Mouse (Mus musculus) heart, postnatal 0 days (tissue): ENCODE measurements at regions not wholly inside any gene's neighbourhood (a gene's known extent, or its start where the extent isn't known, plus 50 kb on each side); places are given as distances from the start of the nearest gene placed in this dataset.

ENCODE experiments used
- ATAC-seq: fragments of 200-750 bp; cut with Nextera tagmentation; 2 replicates; pipeline ENCODE4 v1.8.0; 2017; ENCODE audit warnings: low read depth, moderate number of reproducible peaks, moderate library complexity; ENCODE audit not compliant: insufficient read depth
- DNase-seq: peaks from one replicate; pipeline ENCODE4 v3.0.0-alpha.2; 2016; ENCODE audit warnings: low spot score
- H3K27ac ChIP-seq: fragments of 300-500 bp; sonication (generic); 2 replicates; pipeline ENCODE4 v1.5.1; 2014; ENCODE audit warnings: low read depth, mild to moderate bottlenecking
- H3K27me3 ChIP-seq: fragments of 300-500 bp; sonication (generic); 2 replicates; pipeline ENCODE4 v1.6.1; 2014; ENCODE audit warnings: low read length, mixed read lengths; ENCODE audit not compliant: control insufficient read depth, insufficient read depth
- H3K36me3 ChIP-seq: fragments of 300-500 bp; sonication (generic); replicated peaks from 2 replicates; pipeline ENCODE4 v1.6.1; 2014; ENCODE audit warnings: low read length, mixed read lengths; ENCODE audit not compliant: control insufficient read depth, insufficient read depth
- H3K4me1 ChIP-seq: fragments of 300-500 bp; sonication (generic); 2 replicates; pipeline ENCODE4 v1.6.1; 2014; ENCODE audit warnings: antibody characterized with exemption; ENCODE audit not compliant: control insufficient read depth, insufficient read depth
- H3K4me2 ChIP-seq: fragments of 300-500 bp; sonication (generic); 2 replicates; pipeline ENCODE4 v1.6.1; 2014; ENCODE audit warnings: low read depth, mild to moderate bottlenecking, low read length, moderate library complexity
- H3K4me3 ChIP-seq: fragments of 300-500 bp; sonication (generic); 2 replicates; pipeline ENCODE4 v1.5.1; 2014; ENCODE audit warnings: low read depth, low read length
- H3K9ac ChIP-seq: fragments of 300-500 bp; sonication (generic); replicated peaks from 2 replicates; pipeline ENCODE4 v1.6.1; 2014; ENCODE audit warnings: low read depth, low read length, mixed read lengths
- H3K9me3 ChIP-seq: fragments of 300-500 bp; sonication (generic); replicated peaks from 2 replicates; pipeline ENCODE4 v1.6.1; 2016; ENCODE audit warnings: low read length; ENCODE audit not compliant: control insufficient read depth
- CTCF ChIP-seq: IDR thresholded peaks from 2 replicates; pipeline ENCODE4 v1.5.1; 2016; ENCODE audit warnings: antibody characterized with exemption, control low read depth, low read depth
- EP300 ChIP-seq: IDR thresholded peaks from 2 replicates; pipeline ENCODE4 v1.6.1; 2016; ENCODE audit warnings: antibody characterized with exemption, low read depth
- WGBS: fragments of 180-500 bp; shearing (Covaris S2); extraction: QIAGEN DNeasy Blood & Tissue Kit; methylation state at CpG from one replicate; pipeline ENCODE4 v1.1.7; 2014; 5-methylcytosine and 5-hydroxymethylcytosine counted together

DNA sequence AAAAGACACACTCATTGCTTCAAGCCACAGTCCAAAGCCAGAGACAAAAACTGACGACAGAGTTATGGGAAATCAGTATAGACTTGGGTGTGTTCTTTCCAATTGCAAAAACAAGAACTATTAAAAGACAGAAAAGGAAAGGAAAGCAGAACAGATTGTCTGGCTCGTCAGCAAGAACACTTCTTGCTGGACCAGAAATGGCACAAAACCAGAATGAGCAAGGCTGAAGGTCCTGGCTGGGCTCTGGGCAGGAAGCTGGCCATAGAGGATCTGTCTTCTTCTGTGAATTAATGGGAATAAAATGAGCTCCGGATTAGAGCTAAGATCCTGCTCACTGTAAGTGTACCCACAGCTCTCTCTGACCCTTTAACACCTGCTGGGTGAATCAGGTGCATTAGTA is 199.9 kb upstream of the Prkcq start:
- Histone ChIP-seq H3K9ac (no peak overlapping the region), H3K27ac (no peak overlapping the region), H3K9me3 (no peaks in the 10 kb centered on the region), H3K4me1 (no peaks in the 10 kb centered on the region), H3K27me3 (no peaks in the 10 kb centered on the region), H3K4me2 (no peak overlapping the region), H3K4me3 (no peak overlapping the region), H3K36me3 (no peaks in the 10 kb centered on the region)
- DNase-seq = no peak
- TF ChIP-seq CTCF (no peak), EP300 (no peak)
- 42% methylated on average over 3 of the region's 3 CpGs for WGBS
- no peak for ATAC-seq

DNA sequence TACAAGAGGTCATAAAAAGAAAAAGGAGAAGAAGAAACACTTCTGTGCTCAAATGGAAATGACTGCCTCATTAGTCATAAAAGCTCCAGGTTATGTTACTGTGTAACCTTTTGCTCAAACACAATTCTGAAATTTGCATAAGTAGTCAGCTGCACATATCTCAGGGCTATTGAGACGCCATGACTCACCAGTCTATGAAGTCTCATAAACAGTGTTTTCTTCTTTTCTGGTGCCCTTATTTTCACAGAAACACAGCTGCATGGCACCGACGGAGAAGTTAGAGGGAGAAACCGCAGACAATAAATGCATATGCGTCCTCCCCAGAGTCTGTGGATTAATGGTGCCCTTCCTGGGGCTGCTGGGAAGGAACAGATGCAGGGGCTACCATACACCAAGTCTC is 193.1 kb upstream of the Prkcq start:
- ATAC-seq (no peak), DNase-seq (no peak)
- 79% methylated on average over 5 of the region's 5 CpGs for WGBS
- Histone ChIP-seq H3K4me1 (no peaks in the 10 kb centered on the region), H3K4me3 (no peak overlapping the region), H3K36me3 (no peaks in the 10 kb centered on the region), H3K27me3 (no peaks in the 10 kb centered on the region), H3K27ac (no peak overlapping the region), H3K9me3 (no peaks in the 10 kb centered on the region), H3K4me2 (no peak overlapping the region), H3K9ac (no peak overlapping the region)
- TF ChIP-seq CTCF (no peak), EP300 (no peak)

DNA sequence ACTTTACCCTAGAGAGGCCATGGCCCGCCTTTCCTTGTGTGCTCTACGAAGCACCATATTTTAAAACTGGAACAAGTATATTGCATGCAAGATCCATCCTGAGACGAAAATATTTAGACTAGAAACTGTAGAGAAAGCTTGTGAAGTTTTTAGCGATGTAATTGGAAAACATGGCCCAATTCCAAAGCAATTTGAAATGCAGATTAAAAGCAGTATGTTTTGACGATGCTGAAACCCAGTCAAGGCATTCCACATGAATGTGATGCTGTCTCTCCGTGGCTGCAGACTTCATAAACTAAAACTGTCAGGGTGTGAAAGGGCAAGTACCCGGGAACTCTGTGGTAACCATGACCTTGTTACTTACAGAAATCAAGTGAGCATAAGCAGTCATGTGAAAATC is 185.8 kb upstream of the Prkcq start:
- H3K9ac ChIP-seq = no peak overlapping the region
- no peak overlapping the region for H3K27ac ChIP-seq
- H3K9me3 ChIP-seq = no peaks in the 10 kb centered on the region
- no peaks in the 10 kb centered on the region for H3K4me1 ChIP-seq
- WGBS = 65% methylated on average over 7 of the region's 7 CpGs
- H3K4me3 ChIP-seq = no peak overlapping the region
- DNase-seq (no peak), ATAC-seq (no peak)
- H3K4me2 ChIP-seq = no peak overlapping the region
- no peaks in the 10 kb centered on the region for H3K36me3 ChIP-seq
- no peak for TF ChIP-seq CTCF
- TF ChIP-seq EP300 = no peak
- no peaks in the 10 kb centered on the region for H3K27me3 ChIP-seq

DNA sequence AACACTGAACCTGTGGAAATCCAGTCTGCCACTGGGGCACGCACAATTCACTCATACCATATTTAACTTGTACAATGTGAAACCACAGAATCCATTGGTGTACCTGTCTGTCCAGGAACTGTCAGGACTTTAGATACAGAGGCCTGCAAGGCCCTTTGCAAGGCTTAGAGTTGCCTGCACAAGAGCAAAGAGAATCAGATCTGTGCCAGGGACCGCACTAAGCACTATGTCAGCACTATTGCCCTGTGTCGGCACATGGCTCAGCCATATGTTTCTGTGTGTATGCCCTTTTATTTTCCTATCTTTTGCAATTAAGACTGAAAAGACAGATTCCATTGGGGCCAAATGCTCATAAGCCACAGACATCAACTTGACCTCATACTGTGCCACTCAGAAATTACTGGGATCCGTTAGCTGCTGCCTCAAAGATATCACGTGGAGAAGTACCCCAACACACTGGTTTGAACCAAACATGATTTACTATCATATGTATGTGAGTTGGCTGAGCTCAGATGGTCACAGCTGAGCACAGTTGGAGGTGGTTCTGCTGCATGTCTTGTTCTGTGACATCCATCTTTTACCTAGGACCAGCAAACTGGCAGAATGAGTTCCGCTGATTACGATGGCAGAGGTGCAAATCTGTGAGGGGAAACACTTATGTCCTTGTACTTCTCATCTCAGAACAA is 181.7 kb upstream of the Prkcq start:
- DNase-seq (no peak), ATAC-seq (no peak)
- H3K4me2 ChIP-seq = no peak overlapping the region
- H3K36me3 ChIP-seq = no peaks in the 10 kb centered on the region
- no peak overlapping the region for H3K9ac ChIP-seq
- H3K4me1 ChIP-seq = no peaks in the 10 kb centered on the region
- 76% methylated on average over 7 of the region's 7 CpGs for WGBS
- H3K9me3 ChIP-seq = no peaks in the 10 kb centered on the region
- H3K27ac ChIP-seq = no peak overlapping the region
- H3K27me3 ChIP-seq = no peaks in the 10 kb centered on the region
- TF ChIP-seq EP300 (no peak), CTCF (no peak)
- H3K4me3 ChIP-seq = no peak overlapping the region

- H3K4me2 ChIP-seq = no peak overlapping the region
- no peaks in the 10 kb centered on the region for H3K36me3 ChIP-seq
- no peak for ATAC-seq
- no peak overlapping the region for H3K4me3 ChIP-seq
- H3K27ac ChIP-seq = no peak overlapping the region
- H3K9ac ChIP-seq = no peak overlapping the region
- H3K4me1 ChIP-seq = no peaks in the 10 kb centered on the region
- 31% methylated on average over 1 of the region's 1 CpGs for WGBS
- TF ChIP-seq CTCF = no peak
- TF ChIP-seq EP300 = no peak
- DNase-seq = no peak
- no peaks in the 10 kb centered on the region for H3K27me3 ChIP-seq
- no peaks in the 10 kb centered on the region for H3K9me3 ChIP-seq
Measured at GRCm38 (mm10) chr2:10998798-10999197, 173.1 kb upstream of the Prkcq start.

DNA sequence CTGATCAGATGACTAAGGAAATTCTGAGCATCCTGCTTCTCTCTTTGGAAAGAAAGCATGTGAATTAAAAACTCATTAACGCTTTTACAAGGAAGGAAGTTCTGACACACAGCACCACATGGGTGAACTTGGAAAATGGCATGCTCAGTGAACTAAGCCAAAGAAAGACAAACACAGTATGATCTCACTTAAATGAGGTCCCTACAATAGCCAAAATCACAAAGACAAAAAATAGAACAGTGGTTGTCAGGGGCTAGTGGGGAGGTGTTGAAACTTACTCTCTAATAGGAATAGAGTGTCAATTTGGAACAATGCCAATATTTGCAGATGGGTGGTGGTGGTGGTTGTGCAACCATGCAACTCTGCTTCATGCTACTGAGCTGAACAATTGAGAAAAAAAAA is 172.7 kb upstream of the Prkcq start:
- DNase-seq = no peak
- no peak for ATAC-seq
- 41% methylated on average over 1 of the region's 1 CpGs for WGBS
- no peaks in the 10 kb centered on the region for H3K4me1 ChIP-seq
- TF ChIP-seq EP300 (no peak), CTCF (no peak)
- no peaks in the 10 kb centered on the region for H3K9me3 ChIP-seq
- no peaks in the 10 kb centered on the region for H3K27me3 ChIP-seq
- H3K4me2 ChIP-seq = no peak overlapping the region
- H3K4me3 ChIP-seq = no peak overlapping the region
- H3K36me3 ChIP-seq = no peaks in the 10 kb centered on the region
- H3K9ac ChIP-seq = no peak overlapping the region
- no peak overlapping the region for H3K27ac ChIP-seq
